Mouse (Mus musculus) intestine, postnatal 0 days (tissue): ENCODE data around the gene D030056L22Rik. TPM values are rescaled to one million over a fixed set of nuclear protein-coding genes. Genes with fewer than 3 reads are reported as not detected.

Source experiments
- ATAC-seq: fragments of 200-750 bp; cut with Nextera tagmentation; 2 replicates; pipeline ENCODE4 v1.8.0; 2017; ENCODE audit warnings: mild to moderate bottlenecking, moderate TSS enrichment, moderate library complexity
- H3K27ac ChIP-seq: fragments of 300-500 bp; sonication (generic); 2 replicates; pipeline ENCODE4 v1.5.1; 2014; ENCODE audit warnings: mild to moderate bottlenecking, low read depth, low read length, moderate library complexity
- H3K27me3 ChIP-seq: fragments of 300-500 bp; sonication (generic); replicated peaks from 2 replicates; pipeline ENCODE4 v1.6.1; 2014; ENCODE audit warnings: low read length, mixed read lengths; ENCODE audit not compliant: control insufficient read depth, insufficient read depth
- H3K36me3 ChIP-seq: fragments of 300-500 bp; sonication (generic); 2 replicates; pipeline ENCODE4 v1.6.1; 2014; ENCODE audit warnings: mild to moderate bottlenecking, moderate library complexity; ENCODE audit not compliant: control insufficient read depth, insufficient read depth
- H3K4me1 ChIP-seq: fragments of 300-500 bp; sonication (generic); replicated peaks from 2 replicates; pipeline ENCODE4 v1.6.1; 2014; ENCODE audit warnings: antibody characterized with exemption, low read length, mixed read lengths; ENCODE audit not compliant: control insufficient read depth, insufficient read depth
- H3K4me2 ChIP-seq: fragments of 300-500 bp; sonication (generic); replicated peaks from 2 replicates; pipeline ENCODE4 v1.6.1; 2014; ENCODE audit warnings: low read depth, mild to moderate bottlenecking, moderate library complexity
- H3K4me3 ChIP-seq: fragments of 300-500 bp; sonication (generic); 2 replicates; pipeline ENCODE4 v1.5.1; 2014; ENCODE audit warnings: low read depth, low read length
- H3K9ac ChIP-seq: fragments of 300-500 bp; sonication (generic); 2 replicates; pipeline ENCODE4 v1.6.1; 2014; ENCODE audit warnings: mild to moderate bottlenecking, low read depth, low read length
- H3K9me3 ChIP-seq: fragments of 300-500 bp; sonication (generic); 2 replicates; pipeline ENCODE4 v1.6.1; 2016; ENCODE audit warnings: mixed run types; ENCODE audit not compliant: control insufficient read depth
- CTCF ChIP-seq: sonication (generic); IDR thresholded peaks from 2 replicates; pipeline ENCODE4 v1.5.1; 2016; ENCODE audit warnings: low read depth, mild to moderate bottlenecking, control low read depth, antibody characterized with exemption, moderate library complexity
- WGBS: fragments of 180-500 bp; shearing (Covaris S2); extraction: QIAGEN DNeasy Blood & Tissue Kit; methylation state at CpG from one replicate; pipeline ENCODE4 v1.1.7; 2014; 5-methylcytosine and 5-hydroxymethylcytosine counted together
- polyA plus RNA-seq: library from polyadenylated mRNA; unstranded; fragments of >200 nt; fragmentation: Nextera tagmentation; extraction: Ambion mirVana; gene quantifications from 2 replicates; pipeline ENCODE4 v1.2.1, GENCODE M21; 2015

The D030056L22Rik gene
- 11.2 and 11.3 TPM in 2 replicates for polyA plus RNA-seq

- peak; percentile 99 for ATAC-seq
- Histone ChIP-seq H3K4me3 (peak within 1 kb of the TSS; percentile 72), H3K4me1 (no peaks in the 10 kb centered on the region), H3K36me3 (no peaks in the 10 kb centered on the region), H3K27me3 (no peaks in the 10 kb centered on the region), H3K4me2 (peak within 1 kb of the TSS; percentile 93), H3K9ac (peak within 1 kb of the TSS; percentile 71), H3K27ac (peak within 1 kb of the TSS; percentile 94), H3K9me3 (no peaks in the 10 kb centered on the region)
- peak; percentile 87 for TF ChIP-seq CTCF
- WGBS: under 1% methylated on average over 45 of the region's 49 CpGs
Measured at GRCm38 (mm10) chr19:18712866-18713300, at the start of gene D030056L22Rik. TSS of gene D030056L22Rik (plus strand) at chr19:18713193.

GRCm38 (mm10) chr19:18663904-18664303, 49.1 kb upstream of the D030056L22Rik start:
- Histone ChIP-seq H3K27ac (no peak overlapping the region), H3K4me2 (no peak overlapping the region), H3K4me1 (no peaks in the 10 kb centered on the region), H3K27me3 (no peaks in the 10 kb centered on the region), H3K9me3 (no peaks in the 10 kb centered on the region), H3K4me3 (no peak overlapping the region), H3K9ac (no peak overlapping the region), H3K36me3 (no peaks in the 10 kb centered on the region)
- TF ChIP-seq CTCF: peak; percentile 28; the same call in 1 of the 2 replicates
- peak; percentile 49; the same call in 1 of the 2 replicates for ATAC-seq
- WGBS: 64% methylated on average over 2 of the region's 2 CpGs

GRCm38 (mm10) chr19:18666966-18667365, 46.0 kb upstream of the D030056L22Rik start:
- no peak overlapping the region for H3K4me2 ChIP-seq
- H3K27ac ChIP-seq: no peak overlapping the region
- no peak for ATAC-seq
- H3K9me3 ChIP-seq: no peaks in the 10 kb centered on the region
- H3K9ac ChIP-seq: no peak overlapping the region
- WGBS: 92% methylated on average over 7 of the region's 7 CpGs
- H3K27me3 ChIP-seq: no peaks in the 10 kb centered on the region
- no peak overlapping the region for H3K4me3 ChIP-seq
- no peaks in the 10 kb centered on the region for H3K4me1 ChIP-seq
- no peak for TF ChIP-seq CTCF
- no peaks in the 10 kb centered on the region for H3K36me3 ChIP-seq

GRCm38 (mm10) chr19:18669551-18669950, 43.4 kb upstream of the D030056L22Rik start:
- WGBS: 98% methylated on average over 7 of the region's 7 CpGs
- no peaks in the 10 kb centered on the region for H3K27me3 ChIP-seq
- no peaks in the 10 kb centered on the region for H3K4me1 ChIP-seq
- H3K27ac ChIP-seq: no peak overlapping the region
- H3K9me3 ChIP-seq: no peaks in the 10 kb centered on the region
- no peak for ATAC-seq
- TF ChIP-seq CTCF: no peak
- H3K4me2 ChIP-seq: no peak overlapping the region
- H3K9ac ChIP-seq: no peak overlapping the region
- H3K4me3 ChIP-seq: no peak overlapping the region
- H3K36me3 ChIP-seq: no peaks in the 10 kb centered on the region

- Histone ChIP-seq H3K9ac (peak within 1 kb of the TSS; percentile 73), H3K4me1 (no peaks in the 10 kb centered on the region), H3K27ac (peak within 1 kb of the TSS; percentile 89), H3K9me3 (no peaks in the 10 kb centered on the region), H3K4me2 (peak within 1 kb of the TSS; percentile 85), H3K36me3 (no peaks in the 10 kb centered on the region), H3K4me3 (peak within 1 kb of the TSS; percentile 74), H3K27me3 (no peaks in the 10 kb centered on the region)
- TF ChIP-seq CTCF: no peak
- WGBS: under 1% methylated on average over 46 of the region's 58 CpGs
- peak; percentile 97 for ATAC-seq
Measured at GRCm38 (mm10) chr19:18670608-18671007, 42.4 kb upstream of the D030056L22Rik start, which contains the start of gene Carnmt1. TSS of gene Carnmt1 (plus strand) at chr19:18670764.

- Histone ChIP-seq H3K27me3 (no peaks in the 10 kb centered on the region), H3K4me3 (peak overlapping the region; percentile 74), H3K36me3 (no peaks in the 10 kb centered on the region), H3K4me2 (peak overlapping the region; percentile 85), H3K9ac (peak overlapping the region; percentile 73), H3K9me3 (no peaks in the 10 kb centered on the region), H3K27ac (peak overlapping the region; percentile 89), H3K4me1 (no peaks in the 10 kb centered on the region)
- no peak for TF ChIP-seq CTCF
- under 1% methylated on average over 57 of the region's 64 CpGs for WGBS
- peak; percentile 75 for ATAC-seq
Measured at GRCm38 (mm10) chr19:18671056-18671741, 41.8 kb upstream of the D030056L22Rik start.
